Mouse (Mus musculus) thymus, postnatal 10 days (tissue): ENCODE data around the gene Hist1h4i.
A peak's percentile ranks its signal among the peaks of the same experiment; 100 is the strongest.

Experiments used
- DNase-seq, 2 experiments: peaks; one replicate each; pipeline ENCODE4 v3.0.0; 2021; ENCODE audit warnings: low spot score in 2 of 2

Hist1h4i gene

GRCm38 (mm10) chr13:22036986-22037385 is 4.2 kb downstream of the Hist1h4i start:
- DNase-seq = no peak

GRCm38 (mm10) chr13:22036149-22036956 is 4.8 kb downstream of the Hist1h4i start:
- no peak for DNase-seq

GRCm38 (mm10) chr13:22035267-22036148 is 5.7 kb downstream of the Hist1h4i start, which contains the start of the genes Hist1h2ah and Hist1h2bk:
Hist1h2ah (minus strand) TSS chr13:22035568.
Hist1h2bk (plus strand) TSS chr13:22035870.
- DNase-seq = peak; percentile 82 to 85

- no peak for DNase-seq
Measured at GRCm38 (mm10) chr13:22034443-22035266, 6.5 kb downstream of the Hist1h4i start.

- DNase-seq = no peak
Measured at GRCm38 (mm10) chr13:22033741-22034442, 7.3 kb downstream of the Hist1h4i start.

GRCm38 (mm10) chr13:22030493-22030892 is 10.7 kb downstream of the Hist1h4i start:
- DNase-seq = peak in 1 of 2 experiments; percentile 55

- DNase-seq = no peak
Measured at GRCm38 (mm10) chr13:22029928-22030327, 11.2 kb downstream of the Hist1h4i start.

- DNase-seq = peak; percentile 79 to 87
Measured at GRCm38 (mm10) chr13:22028673-22029460, 12.3 kb downstream of the Hist1h4i start.

- DNase-seq = peak; percentile 79 to 92
Measured at GRCm38 (mm10) chr13:22026058-22027031, 14.8 kb downstream of the Hist1h4i start.

- DNase-seq = peak; percentile 51 to 65
Measured at GRCm38 (mm10) chr13:22022241-22022640, 18.9 kb downstream of the Hist1h4i start.

- no peak for DNase-seq
Measured at GRCm38 (mm10) chr13:22021581-22021980, 19.6 kb downstream of the Hist1h4i start.

- peak in 1 of 2 experiments; percentile 39 for DNase-seq
Measured at GRCm38 (mm10) chr13:22020901-22021339, 20.2 kb downstream of the Hist1h4i start.

GRCm38 (mm10) chr13:22019934-22020835 is 21.0 kb downstream of the Hist1h4i start:
- peak in 1 of 2 experiments; percentile 54 for DNase-seq

GRCm38 (mm10) chr13:22015479-22016450 is 25.4 kb downstream of the Hist1h4i start:
- peak; percentile 72 to 84 for DNase-seq

- no peak for DNase-seq
Measured at GRCm38 (mm10) chr13:22014411-22014845, 26.7 kb downstream of the Hist1h4i start.

GRCm38 (mm10) chr13:22013716-22014115 is 27.4 kb downstream of the Hist1h4i start:
- DNase-seq = no peak
